Mouse (Mus musculus) cerebellum, adult 2 months (tissue): ENCODE data around the gene Gm43518.

ENCODE experiments used
- CTCF ChIP-seq: fragments of 200-500 bp; IDR thresholded peaks from 2 replicates; pipeline ENCODE4 v1.5.1; 2011; ENCODE audit warnings: low read depth, mild to moderate bottlenecking, control low read depth, low read length, moderate library complexity, borderline replicate concordance; ENCODE audit not compliant: insufficient read depth
- POLR2A ChIP-seq: fragments of 200-500 bp; IDR thresholded peaks from 2 replicates; pipeline ENCODE4 v1.6.1; 2011; ENCODE audit warnings: low read length, control low read depth, borderline replicate concordance; ENCODE audit not compliant: insufficient read depth

- no peak for TF ChIP-seq CTCF
- TF ChIP-seq POLR2A, result no peak
Measured at GRCm38 (mm10) chr5:123957213-123957612, 30.0 kb downstream of the Gm43518 start.
